Mouse (Mus musculus): ENCODE results near the gene Gzf1.

Gzf1 gene

DNA sequence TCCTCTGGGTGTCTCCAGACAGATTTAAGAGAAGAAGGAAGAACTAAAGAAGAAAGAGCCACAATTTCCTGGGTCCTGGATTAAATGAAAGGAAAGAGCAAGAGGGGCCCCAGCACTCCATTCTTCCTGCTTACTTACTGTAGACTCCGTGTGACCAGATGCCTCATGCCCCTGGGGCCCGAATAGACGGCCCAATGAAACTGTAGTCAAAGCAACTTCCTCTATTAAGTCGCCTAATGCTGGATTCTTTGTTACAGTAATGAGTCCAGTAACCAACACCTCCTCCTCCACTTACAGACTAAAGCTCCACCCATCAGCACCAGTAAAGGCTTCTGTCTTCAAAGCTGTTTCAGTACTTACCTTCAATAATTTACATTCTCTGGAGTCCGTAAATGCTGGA is 17.7 kb downstream of the Gzf1 start:
- in situ Hi-C loops (cut with MseI, MboI) = no loop called here

DNA sequence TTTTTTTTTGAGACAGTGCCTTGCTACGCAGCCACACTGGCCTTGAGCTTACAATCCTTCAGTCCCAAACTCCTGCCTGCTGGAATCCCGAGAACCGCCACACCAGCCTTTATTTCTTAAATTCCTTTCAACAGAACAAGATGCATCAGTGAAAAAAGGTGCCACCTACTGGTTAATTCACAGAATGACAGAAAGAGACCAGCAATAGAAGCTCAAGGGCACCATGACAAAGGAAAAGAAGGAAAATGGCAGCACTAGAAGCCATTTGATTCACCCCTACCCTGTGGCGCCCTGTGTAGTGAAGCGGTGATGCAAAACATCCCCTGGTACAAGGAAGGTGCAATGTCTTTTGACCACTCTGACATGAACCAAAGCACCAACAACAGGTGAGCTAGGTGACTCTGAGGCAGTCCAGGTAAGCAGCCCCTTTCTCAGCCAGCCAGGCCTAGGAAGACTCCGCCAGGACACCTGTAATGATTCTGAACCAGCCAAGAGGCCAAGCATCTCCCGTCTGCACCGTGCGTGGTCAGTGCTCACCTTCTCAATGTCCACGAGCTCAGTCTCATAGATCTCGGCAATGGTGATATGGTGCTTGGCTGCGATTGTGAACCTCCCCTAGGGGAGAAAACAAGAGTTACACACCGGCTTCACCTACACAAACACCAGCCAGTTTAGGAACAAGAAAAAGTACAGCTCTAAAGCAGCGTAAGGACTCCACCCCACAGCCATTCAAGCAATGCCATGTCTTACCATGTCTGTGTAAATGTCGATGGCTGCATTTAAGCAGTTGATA is 25.8 kb downstream of the Gzf1 start:
- in situ Hi-C loops (cut with MseI, MboI) = no loop called here

DNA sequence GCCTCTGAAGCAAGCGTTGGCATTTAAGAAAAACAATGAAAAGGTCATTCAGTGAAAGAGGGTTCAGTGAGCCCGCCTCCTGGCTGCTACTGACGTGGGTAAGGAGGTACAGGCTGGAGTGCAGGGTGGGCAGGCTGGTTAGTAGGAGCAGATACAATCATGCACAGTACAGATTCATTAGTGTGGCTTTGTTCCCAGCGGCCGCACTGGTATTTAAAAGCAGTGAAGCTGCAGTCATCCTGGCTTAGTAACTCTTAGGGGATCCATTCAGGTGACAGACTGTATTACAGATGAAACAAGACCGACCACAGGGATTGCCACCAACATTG is 26.3 kb downstream of the Gzf1 start:
- in situ Hi-C loops (cut with MseI, MboI) = no loop called here

DNA sequence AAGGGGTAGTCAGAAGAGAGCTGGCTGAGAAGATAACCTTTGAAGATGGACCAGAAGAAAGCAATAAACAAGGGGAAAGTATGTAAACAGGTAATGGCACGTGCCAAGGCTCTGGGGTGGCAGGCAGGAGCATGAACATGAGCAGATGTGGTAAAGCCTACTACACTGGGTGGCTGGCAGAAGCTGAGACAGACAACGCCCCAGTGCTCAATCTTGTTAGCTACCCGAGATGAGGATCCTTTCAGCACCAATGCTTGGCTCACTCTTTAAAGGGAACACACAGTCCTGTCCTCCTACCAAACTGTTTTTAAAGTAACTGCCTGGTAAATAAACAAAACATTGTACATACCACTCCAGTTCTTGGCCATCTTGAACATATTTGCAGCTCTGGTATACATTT is 31.5 kb downstream of the Gzf1 start:
- in situ Hi-C loops (cut with MseI, MboI) = no loop called here

DNA sequence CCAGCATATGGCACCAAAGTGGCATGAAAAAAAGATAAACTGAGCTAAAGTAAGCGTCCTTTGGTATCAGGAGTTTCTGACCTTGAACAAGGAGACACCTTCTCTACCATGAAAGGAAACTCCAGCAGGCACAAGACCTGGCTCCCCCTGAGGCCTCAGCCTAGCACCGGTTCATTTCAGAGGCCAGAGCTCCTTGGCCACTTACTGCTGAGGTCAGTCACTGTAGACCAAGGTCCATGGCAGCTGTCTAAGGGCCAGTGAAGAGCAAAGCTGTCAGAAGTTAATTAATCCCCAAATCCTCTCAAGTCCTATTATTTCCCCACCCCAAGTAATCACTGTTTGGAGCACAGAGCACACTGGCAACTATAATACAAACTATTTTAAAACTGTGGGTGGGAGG is 36.2 kb downstream of the Gzf1 start:
- in situ Hi-C loops (cut with MseI, MboI) = no loop called here

DNA sequence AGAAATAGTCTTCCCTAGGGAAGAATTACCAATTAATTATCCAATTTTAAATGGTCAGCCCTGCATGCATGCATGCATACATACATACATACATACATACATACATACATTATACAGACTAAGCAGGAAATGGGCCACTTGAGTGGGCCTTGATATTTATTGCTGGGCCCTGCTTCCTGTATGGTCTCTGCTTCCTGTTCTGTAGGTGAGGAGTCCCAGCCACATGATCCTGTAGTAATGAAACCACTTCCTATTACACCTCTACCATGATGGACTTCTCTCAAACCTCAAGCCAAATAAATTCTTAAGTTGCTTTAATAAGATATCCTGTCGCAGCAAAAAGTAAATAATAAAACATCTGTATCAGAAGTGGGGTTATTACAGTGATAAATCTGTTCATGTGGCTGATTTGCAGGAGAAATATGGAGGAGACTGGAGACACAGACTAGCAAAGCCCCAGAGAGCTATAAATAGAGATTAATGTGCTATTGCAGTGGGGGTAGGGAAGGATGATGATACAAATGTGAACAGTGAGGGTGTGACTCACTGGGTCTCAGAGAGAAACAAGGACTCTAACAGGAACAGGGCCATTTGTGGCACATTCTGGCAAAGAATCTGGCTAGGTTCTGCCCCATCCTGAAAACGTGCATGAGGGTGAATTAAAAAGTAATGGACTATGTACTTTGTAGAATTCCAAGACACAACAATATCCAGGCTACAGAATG is 38.6 kb downstream of the Gzf1 start:
- in situ Hi-C loops (cut with MseI, MboI) = no loop called here

DNA sequence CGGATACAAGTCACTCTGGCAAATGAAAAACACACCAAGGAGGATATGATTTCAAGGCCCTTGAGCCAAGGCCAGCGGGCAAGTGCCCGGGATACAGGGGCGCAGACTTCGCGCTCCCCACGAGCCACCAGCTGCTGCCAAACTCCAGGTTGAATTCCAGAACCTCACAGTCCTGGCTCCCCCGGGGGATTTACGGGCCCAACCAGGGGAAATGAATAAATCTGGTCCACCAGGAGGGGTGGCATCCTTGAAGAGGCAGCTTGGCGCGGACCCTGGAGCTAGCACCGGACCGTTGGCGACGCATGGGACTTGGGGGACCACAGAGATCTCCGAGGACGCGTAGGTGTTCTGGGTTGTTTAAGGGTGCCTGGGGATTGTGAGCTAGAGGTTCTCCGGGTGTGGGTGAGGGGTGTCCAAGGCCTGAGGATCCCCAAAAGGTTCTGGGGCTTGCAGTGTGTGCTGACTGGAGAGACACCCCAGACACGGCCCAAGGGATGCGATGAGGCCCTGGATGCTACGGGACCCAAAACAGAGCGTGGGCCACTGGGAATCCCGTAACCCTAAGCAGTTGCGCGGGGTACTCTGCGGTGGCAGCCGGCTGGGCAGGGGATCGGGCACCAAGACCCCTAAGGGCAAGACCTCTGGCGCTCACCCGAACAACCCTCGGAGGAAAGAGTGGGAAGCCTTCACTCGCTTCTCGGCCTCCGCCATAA is 50.9 kb downstream of the Gzf1 start:
- in situ Hi-C loops (cut with MseI, MboI) = no loop called here

DNA sequence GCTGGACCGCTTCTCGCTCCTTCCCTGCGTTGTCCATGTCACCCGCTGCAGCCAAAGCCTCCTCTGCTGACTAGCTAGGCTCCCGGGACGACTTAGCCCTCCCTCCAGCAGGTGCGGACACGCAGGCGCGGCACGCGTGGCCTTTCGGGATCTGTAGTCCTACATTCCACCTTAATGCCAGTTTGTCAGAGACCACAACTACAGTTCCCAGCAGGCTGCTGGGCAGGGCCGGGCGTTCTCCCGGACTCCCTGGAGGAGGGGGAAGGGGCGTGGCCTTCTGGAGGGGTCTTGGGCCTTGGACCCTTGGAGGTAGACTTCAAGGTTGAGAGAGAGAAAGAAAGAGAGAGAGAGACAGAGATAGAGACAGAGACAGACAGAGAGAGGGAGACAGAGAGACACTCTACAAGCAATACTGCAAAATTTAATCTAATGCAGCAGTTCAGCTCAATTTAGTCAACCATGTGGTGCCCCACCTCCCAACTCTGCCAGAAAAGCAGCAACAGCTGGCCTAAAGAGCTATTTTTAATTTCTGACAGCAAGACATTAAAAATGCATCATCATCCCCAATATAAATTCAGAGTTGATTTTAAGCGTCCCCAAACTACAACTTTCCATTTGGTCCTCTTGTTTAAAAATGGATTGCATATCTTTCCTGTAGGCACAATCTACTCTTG is 51.6 kb downstream of the Gzf1 start, which contains the start of gene Napb:
Gene Napb, minus strand, starts transcription at position 141 of the 674 bp plus-strand sequence.
- in situ Hi-C loops (cut with MseI, MboI) = no loop called here
